Mouse (Mus musculus) MEL (cell line): ENCODE measurements around the gene Prrx2. TPM values are rescaled to one million over a fixed set of nuclear protein-coding genes. Genes with fewer than 3 reads are reported as not detected.

ENCODE experiments used
- DNase-seq: peaks from one replicate; pipeline ENCODE4 v3.0.0; 2011; ENCODE audit warnings: low read depth, low spot score
- H3K27ac ChIP-seq: 2 replicates; pipeline ENCODE4 v1.5.1; 2012; ENCODE audit warnings: low read depth, mild to moderate bottlenecking, control low read depth, low read length, moderate library complexity; ENCODE audit not compliant: control insufficient read depth
- H3K27me3 ChIP-seq, 2 experiments: fragments of 150-350 bp in 1 of 2; sonication (generic) in 1 of 2; 2 replicates each; pipeline ENCODE4 v1.6.1; 2012; ENCODE audit warnings: low read length in 2 of 2, mild to moderate bottlenecking in 2 of 2, improper control_type of control experiment in 1 of 2, moderate library complexity in 1 of 2; ENCODE audit not compliant: insufficient read depth in 2 of 2, control insufficient read depth in 1 of 2
- H3K36me3 ChIP-seq, 2 experiments: 2 replicates each; pipeline ENCODE4 v1.6.1; 2012 to 2014; ENCODE audit warnings: low read length in 2 of 2, improper control_type of control experiment in 1 of 2, inconsistent platforms in 1 of 2, mild to moderate bottlenecking in 1 of 2; ENCODE audit not compliant: insufficient read depth in 2 of 2, control insufficient read depth in 1 of 2
- H3K4me1 ChIP-seq, 2 experiments: fragments of 150-350 bp in 1 of 2; sonication (generic) in 1 of 2; 2 replicates each; pipeline ENCODE4 v1.6.1; 2012; ENCODE audit warnings: low read length in 2 of 2, improper control_type of control experiment in 1 of 2, mild to moderate bottlenecking in 1 of 2; ENCODE audit not compliant: insufficient read depth in 2 of 2, control insufficient read depth in 1 of 2
- H3K4me3 ChIP-seq, 2 experiments: fragments of 150-350 bp in 1 of 2; sonication (generic) in 1 of 2; 2 replicates each; pipeline ENCODE4 v1.5.1; 2012; ENCODE audit warnings: low read depth in 2 of 2, low read length in 2 of 2, mild to moderate bottlenecking in 2 of 2, moderate library complexity in 2 of 2, control low read depth in 1 of 2, improper control_type of control experiment in 1 of 2; ENCODE audit not compliant: control insufficient read depth in 1 of 2, insufficient read depth in 1 of 2
- H3K79me2 ChIP-seq: 2 replicates; pipeline ENCODE4 v1.6.1; 2012; ENCODE audit warnings: mild to moderate bottlenecking, low read length, moderate library complexity; ENCODE audit not compliant: control insufficient read depth, poor library complexity, insufficient read depth
- H3K9ac ChIP-seq: 2 replicates; pipeline ENCODE4 v1.6.1; 2012; ENCODE audit warnings: low read depth, mild to moderate bottlenecking, control low read depth, low read length, moderate library complexity; ENCODE audit not compliant: control insufficient read depth, poor library complexity, severe bottlenecking
- H3K9me3 ChIP-seq: fragments of 150-350 bp; sonication (generic); replicated peaks from 2 replicates; pipeline ENCODE4 v1.6.1; 2012; ENCODE audit warnings: mild to moderate bottlenecking, low read length, improper control_type of control experiment, moderate library complexity; ENCODE audit not compliant: insufficient read depth
- CHD2 ChIP-seq: IDR thresholded peaks from 2 replicates; pipeline ENCODE4 v1.6.1; 2011; ENCODE audit warnings: low read length, improper control_type of control experiment
- E2F4 ChIP-seq: IDR thresholded peaks from 2 replicates; pipeline ENCODE4 v1.6.1; 2011; ENCODE audit warnings: low read depth, low read length, improper control_type of control experiment, borderline replicate concordance
- GABPA ChIP-seq: IDR thresholded peaks from 2 replicates; pipeline ENCODE4 v1.6.1; 2012; ENCODE audit warnings: low read depth, mild to moderate bottlenecking, inconsistent platforms, low read length, improper control_type of control experiment, moderate library complexity
- GATA1 ChIP-seq: IDR thresholded peaks from 2 replicates; pipeline ENCODE4 v1.6.1; 2011; ENCODE audit warnings: low read depth, low read length, improper control_type of control experiment
- JUND ChIP-seq: IDR thresholded peaks from 2 replicates; pipeline ENCODE4 v1.6.1; 2011; ENCODE audit warnings: low read depth, mild to moderate bottlenecking, improper control_type of control experiment, low read length
- MAZ ChIP-seq: IDR thresholded peaks from 2 replicates; pipeline ENCODE4 v1.6.1; 2012; ENCODE audit warnings: low read depth, mild to moderate bottlenecking, inconsistent platforms, low read length, improper control_type of control experiment
- MEF2A ChIP-seq: IDR thresholded peaks from 2 replicates; pipeline ENCODE4 v1.6.1; 2014; ENCODE audit warnings: low read depth, mild to moderate bottlenecking, inconsistent platforms, low read length, improper control_type of control experiment; ENCODE audit not compliant: poor library complexity, insufficient replicate concordance, severe bottlenecking; ENCODE audit errors: extremely low read depth
- MXI1 ChIP-seq: IDR thresholded peaks from 2 replicates; pipeline ENCODE4 v1.6.1; 2011; ENCODE audit warnings: mild to moderate bottlenecking, low read depth, low read length, improper control_type of control experiment
- NELFE ChIP-seq: IDR thresholded peaks from 2 replicates; pipeline ENCODE4 v1.6.1; 2011; ENCODE audit warnings: low read depth, low read length, improper control_type of control experiment
- NRF1 ChIP-seq: IDR thresholded peaks from 2 replicates; pipeline ENCODE4 v1.6.1; 2014; ENCODE audit warnings: low read depth, mild to moderate bottlenecking, inconsistent platforms, low read length, improper control_type of control experiment, moderate library complexity; ENCODE audit not compliant: poor library complexity, insufficient read depth, severe bottlenecking
- POLR2AphosphoS2 ChIP-seq: IDR thresholded peaks from 2 replicates; pipeline ENCODE4 v1.6.1; 2011; ENCODE audit warnings: low read length, improper control_type of control experiment
- RCOR1 ChIP-seq: IDR thresholded peaks from 2 replicates; pipeline ENCODE4 v1.6.1; 2012; ENCODE audit warnings: low read depth, mild to moderate bottlenecking, inconsistent platforms, low read length, improper control_type of control experiment
- SMC3 ChIP-seq: IDR thresholded peaks from 2 replicates; pipeline ENCODE4 v1.6.1; 2011; ENCODE audit warnings: low read depth, low read length, improper control_type of control experiment
- TBP ChIP-seq: IDR thresholded peaks from 2 replicates; pipeline ENCODE4 v1.8.0; 2011; ENCODE audit warnings: low read depth, low read length, improper control_type of control experiment
- TCF12 ChIP-seq: IDR thresholded peaks from 2 replicates; pipeline ENCODE4 v1.6.1; 2014; ENCODE audit warnings: low read depth, mild to moderate bottlenecking, inconsistent platforms, low read length, improper control_type of control experiment, moderate library complexity
- UBTF ChIP-seq: IDR thresholded peaks from 2 replicates; pipeline ENCODE4 v1.6.1; 2012; ENCODE audit warnings: low read depth, mild to moderate bottlenecking, inconsistent platforms, low read length, improper control_type of control experiment, moderate library complexity, borderline replicate concordance; ENCODE audit not compliant: insufficient read depth
- USF1 ChIP-seq: IDR thresholded peaks from 2 replicates; pipeline ENCODE4 v1.6.1; 2014; ENCODE audit warnings: low read depth, mild to moderate bottlenecking, inconsistent platforms, low read length, improper control_type of control experiment, moderate library complexity
- ZKSCAN1 ChIP-seq: IDR thresholded peaks from 2 replicates; pipeline ENCODE4 v1.6.1; 2012; ENCODE audit warnings: low read depth, mild to moderate bottlenecking, inconsistent platforms, low read length, improper control_type of control experiment, moderate library complexity
- polyA plus RNA-seq, 2 experiments: library from polyadenylated mRNA; stranded (reverse) in 1 of 2; unstranded in 1 of 2; fragments of >175 nt in 1 of 2; fragments of >200 nt in 1 of 2; gene quantifications; 2 replicates each; pipeline versions ENCODE4 v1.2.1 to v1.2.4; 2012; ENCODE audit warnings: low replicate concordance in 2 of 2, low read depth in 1 of 2; ENCODE audit not compliant: insufficient read length in 2 of 2, insufficient read depth in 1 of 2, missing spikeins in 1 of 2
- total RNA-seq: library from RNA; depleted of rRNA; stranded (reverse); fragments of 300-350 nt; gene quantifications from 2 replicates; pipeline ENCODE4 v1.2.3, GENCODE M21; 2012

Gene Prrx2
- total and polyA plus RNA-seq, 3 experiments, result not detected

DNA sequence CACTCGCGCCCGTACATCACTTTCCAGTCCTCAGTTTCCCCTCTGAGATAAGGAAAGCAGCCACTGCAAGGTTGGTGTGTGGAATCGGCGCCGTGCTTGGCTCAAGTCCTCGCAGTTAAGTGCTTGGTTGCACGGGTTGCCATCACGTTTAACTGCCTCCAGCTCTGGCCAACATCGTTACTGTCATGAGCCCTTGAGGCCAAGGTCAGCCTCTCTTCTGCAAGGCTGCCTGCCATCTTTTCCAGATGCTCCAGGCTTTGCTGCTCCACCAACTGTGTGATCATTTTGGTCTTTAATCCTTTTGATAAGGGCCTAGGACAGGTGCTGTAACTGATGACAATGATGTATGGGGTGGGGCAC is 26.5 kb upstream of the Prrx2 start:
- H3K27me3 ChIP-seq, result no peaks in the 10 kb centered on the region
- H3K9ac ChIP-seq, result peak overlapping the region; percentile 88
- H3K4me1 ChIP-seq, result peaks cover 2 to 9% of the 10 kb centered on the region in 2 experiments; a peak in 3 of 4 replicates
- no peak for DNase-seq
- H3K4me3 ChIP-seq, result peak overlapping the region; percentile 90 to 96
- H3K27ac ChIP-seq, result peak overlapping the region; percentile 32; the same call in 1 of the 2 replicates
- H3K36me3 ChIP-seq, result peaks cover 0 to 6% of the 10 kb centered on the region in 2 experiments; a peak in 2 of 4 replicates
- peaks cover 32% of the 10 kb centered on the region for H3K79me2 ChIP-seq
- no peaks in the 10 kb centered on the region for H3K9me3 ChIP-seq
- TF ChIP-seq USF1, result 0 out of 2 replicates have a peak, but pooled peaks have one; percentile 1
- TF ChIP-seq GATA1, result no peak
- TF ChIP-seq, all 39 proteins: peak for 1

DNA sequence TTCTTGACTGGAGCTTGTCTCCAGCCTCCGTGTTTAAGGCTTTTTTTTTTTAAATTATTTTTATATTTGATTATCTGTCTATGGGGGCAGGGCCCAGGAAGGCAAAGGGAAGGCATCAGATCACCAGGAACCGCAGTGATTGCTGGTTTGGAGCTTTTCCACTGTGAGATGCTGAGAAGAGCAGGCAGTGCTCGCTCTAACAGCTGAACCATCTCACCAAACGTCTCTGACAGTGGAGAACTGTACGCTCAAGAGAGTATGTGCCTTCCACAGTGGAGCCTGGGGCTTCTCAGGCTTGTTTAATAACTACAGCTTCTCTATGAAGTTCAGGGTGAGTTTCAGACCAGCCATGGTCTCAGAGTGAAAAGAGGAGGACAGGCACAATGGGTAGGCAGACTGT is 25.3 kb upstream of the Prrx2 start:
- no peak for DNase-seq
- Histone ChIP-seq H3K4me3 (no peak overlapping the region), H3K27me3 (no peaks in the 10 kb centered on the region), H3K4me1 (peaks cover 2 to 9% of the 10 kb centered on the region in 2 experiments; a peak in 3 of 4 replicates), H3K79me2 (peaks cover 32% of the 10 kb centered on the region), H3K9ac (no peak overlapping the region), H3K36me3 (peaks cover 0 to 6% of the 10 kb centered on the region in 2 experiments; a peak in 3 of 4 replicates), H3K27ac (no peak overlapping the region), H3K9me3 (no peaks in the 10 kb centered on the region)
- TF ChIP-seq GABPA, result no peak
- TF ChIP-seq ZKSCAN1, result no peak
- no peak for TF ChIP-seq JUND
- no peak for TF ChIP-seq SMC3
- no peak for TF ChIP-seq TBP
- no peak for TF ChIP-seq GATA1
- TF ChIP-seq RCOR1, result no peak
- TF ChIP-seq E2F4, result no peak
- no peak for TF ChIP-seq UBTF
- TF ChIP-seq CHD2, result no peak
- TF ChIP-seq MAZ, result no peak
- no peak for TF ChIP-seq TCF12
- TF ChIP-seq NRF1, result no peak
- no peak for TF ChIP-seq MXI1
- TF ChIP-seq POLR2AphosphoS2, result no peak
- no peak for TF ChIP-seq NELFE
- no peak for TF ChIP-seq MEF2A
